Mouse (Mus musculus) CH12.LX (cell line): Measurements from ENCODE around the gene Zbtb6. TPM values are rescaled to one million over a fixed set of nuclear protein-coding genes. Genes with fewer than 3 reads are reported as not detected.

Source experiments
- DNase-seq: peaks from one replicate; pipeline ENCODE4 v3.0.0-alpha.2; 2013; ENCODE audit errors: extremely low read depth
- H3K27ac ChIP-seq: 2 replicates; pipeline ENCODE4 v1.5.1; 2012; ENCODE audit warnings: low read depth, mild to moderate bottlenecking, control low read depth, moderate library complexity; ENCODE audit not compliant: insufficient read depth
- H3K27me3 ChIP-seq: replicated peaks from 2 replicates; pipeline ENCODE3; 2012; ENCODE audit warnings: inconsistent platforms
- H3K36me3 ChIP-seq, 2 experiments: replicated peaks in 1 of 2; 2 replicates each; pipeline versions ENCODE3 to v1.6.1; 2012; ENCODE audit warnings: inconsistent platforms in 1 of 2, low read length in 1 of 2, mild to moderate bottlenecking in 1 of 2, mixed read lengths in 1 of 2, moderate library complexity in 1 of 2; ENCODE audit not compliant: control insufficient read depth in 1 of 2, insufficient read depth in 1 of 2
- H3K4me1 ChIP-seq, 2 experiments: 2 replicates each; pipeline ENCODE4 v1.6.1; 2012; ENCODE audit warnings: inconsistent platforms in 1 of 2, moderate library complexity in 1 of 2; ENCODE audit not compliant: insufficient read depth in 2 of 2, control insufficient read depth in 1 of 2
- H3K4me2 ChIP-seq: 2 replicates; pipeline ENCODE4 v1.6.1; 2012; ENCODE audit warnings: low read depth, mild to moderate bottlenecking, control low read depth; ENCODE audit not compliant: poor library complexity, insufficient read depth, severe bottlenecking
- H3K4me3 ChIP-seq, 3 experiments: fragments of 150-350 bp in 1 of 3; sonication (generic) in 1 of 3; replicated peaks in 1 of 3; 2 replicates each; pipeline versions ENCODE3 to v1.5.1; 2011 to 2012; ENCODE audit warnings: low read depth in 2 of 3, low read length in 2 of 3, mild to moderate bottlenecking in 2 of 3, moderate library complexity in 2 of 3, control low read depth in 1 of 3, improper control_type of control experiment in 1 of 3, inconsistent platforms in 1 of 3, mixed read lengths in 1 of 3; ENCODE audit not compliant: poor library complexity in 1 of 3
- H3K79me2 ChIP-seq: replicated peaks from 2 replicates; pipeline ENCODE4 v1.6.1; 2012; ENCODE audit warnings: mild to moderate bottlenecking, moderate library complexity; ENCODE audit not compliant: control insufficient read depth, poor library complexity, insufficient read depth, severe bottlenecking; ENCODE audit errors: extremely low read depth
- H3K9ac ChIP-seq: 2 replicates; pipeline ENCODE4 v1.6.1; 2012; ENCODE audit warnings: low read depth, mild to moderate bottlenecking, control low read depth, moderate library complexity; ENCODE audit not compliant: insufficient read depth
- H3K9me3 ChIP-seq: replicated peaks from 2 replicates; pipeline ENCODE3; 2012; ENCODE audit warnings: low read length, inconsistent platforms, mixed read lengths
- BHLHE40 ChIP-seq: IDR thresholded peaks from 2 replicates; pipeline ENCODE4 v1.6.1; 2011; ENCODE audit warnings: mild to moderate bottlenecking, low read depth, low read length, improper control_type of control experiment
- CHD1 ChIP-seq: IDR thresholded peaks from 2 replicates; pipeline ENCODE4 v1.6.1; 2012; ENCODE audit warnings: low read depth, low read length, improper control_type of control experiment, inconsistent platforms
- CTCF ChIP-seq, 2 experiments: IDR thresholded peaks in 1 of 2; conservative IDR thresholded peaks in 1 of 2; 2 replicates each; pipeline ENCODE4 v1.5.1; 2011 to 2012; ENCODE audit warnings: low read depth in 2 of 2, low read length in 2 of 2, improper control_type of control experiment in 1 of 2, inconsistent platforms in 1 of 2, mild to moderate bottlenecking in 1 of 2, moderate library complexity in 1 of 2
- E2F4 ChIP-seq: IDR thresholded peaks from 2 replicates; pipeline ENCODE4 v1.6.1; 2011; ENCODE audit warnings: low read depth, low read length, improper control_type of control experiment; ENCODE audit not compliant: insufficient replicate concordance
- ETS1 ChIP-seq: conservative IDR thresholded peaks from 2 replicates; pipeline ENCODE4 v1.6.1; 2012; ENCODE audit warnings: low read depth, mild to moderate bottlenecking, inconsistent platforms, low read length, improper control_type of control experiment, moderate library complexity
- GABPA ChIP-seq: IDR thresholded peaks from 2 replicates; pipeline ENCODE4 v1.6.1; 2012; ENCODE audit warnings: low read depth, low read length, improper control_type of control experiment, inconsistent platforms; ENCODE audit not compliant: insufficient replicate concordance
- JUN ChIP-seq: IDR thresholded peaks from 2 replicates; pipeline ENCODE4 v1.6.1; 2011; ENCODE audit warnings: low read depth, mild to moderate bottlenecking, low read length, improper control_type of control experiment, moderate library complexity; ENCODE audit not compliant: insufficient read depth
- JUND ChIP-seq: conservative IDR thresholded peaks from 2 replicates; pipeline ENCODE4 v1.6.1; 2011; ENCODE audit warnings: low read depth, low read length, improper control_type of control experiment
- MAFK ChIP-seq: IDR thresholded peaks from 2 replicates; pipeline ENCODE4 v1.6.1; 2011; ENCODE audit warnings: low read length, improper control_type of control experiment; ENCODE audit not compliant: insufficient replicate concordance
- MAX ChIP-seq: IDR thresholded peaks from 2 replicates; pipeline ENCODE4 v1.6.1; 2011; ENCODE audit warnings: low read length, improper control_type of control experiment
- MEF2A ChIP-seq: IDR thresholded peaks from 2 replicates; pipeline ENCODE4 v1.6.1; 2014; ENCODE audit warnings: low read depth, mild to moderate bottlenecking, inconsistent platforms, low read length, improper control_type of control experiment, borderline replicate concordance
- NRF1 ChIP-seq: IDR thresholded peaks from 2 replicates; pipeline ENCODE4 v1.6.1; 2014; ENCODE audit warnings: low read depth, mild to moderate bottlenecking, inconsistent platforms, low read length, improper control_type of control experiment, moderate library complexity
- PAX5 ChIP-seq: IDR thresholded peaks from 2 replicates; pipeline ENCODE4 v1.6.1; 2012; ENCODE audit warnings: low read length, inconsistent platforms, mixed read lengths
- POLR2A ChIP-seq: IDR thresholded peaks from 2 replicates; pipeline ENCODE4 v1.6.1; 2011; ENCODE audit warnings: low read depth, mild to moderate bottlenecking, improper control_type of control experiment, low read length
- POLR2AphosphoS2 ChIP-seq: IDR thresholded peaks from 2 replicates; pipeline ENCODE4 v1.6.1; 2011; ENCODE audit warnings: low read depth, low read length, improper control_type of control experiment
- RAD21 ChIP-seq: IDR thresholded peaks from 2 replicates; pipeline ENCODE4 v1.6.1; 2011; ENCODE audit warnings: low read depth, mild to moderate bottlenecking, low read length, improper control_type of control experiment, moderate library complexity
- TCF12 ChIP-seq: IDR thresholded peaks from 2 replicates; pipeline ENCODE4 v1.6.1; 2014; ENCODE audit warnings: low read depth, mild to moderate bottlenecking, inconsistent platforms, low read length, improper control_type of control experiment
- USF2 ChIP-seq: conservative IDR thresholded peaks from 2 replicates; pipeline ENCODE4 v1.6.1; 2011; ENCODE audit warnings: low read depth, low read length, improper control_type of control experiment
- ZC3H11A ChIP-seq: IDR thresholded peaks from 2 replicates; pipeline ENCODE4 v1.6.1; 2012; ENCODE audit warnings: low read depth, mild to moderate bottlenecking, inconsistent platforms, low read length, improper control_type of control experiment
- ZKSCAN1 ChIP-seq: IDR thresholded peaks from 2 replicates; pipeline ENCODE4 v1.6.1; 2012; ENCODE audit warnings: low read depth, inconsistent platforms, low read length, improper control_type of control experiment, borderline replicate concordance
- dilution Hi-C: fragments of 300-500 bp; cut with MboI; formaldehyde crosslinking; loops from 2 replicates; pipeline ENCODE4 v1.14.3; 2020; ENCODE audit warnings: low sequenced_read_pairs; ENCODE audit not compliant: extremely low pct_unique_long_range_greater_than_20kb, extremely low pct_ligation_motif_present
- in situ Hi-C: fragments of 300-500 bp; cut with MboI; formaldehyde crosslinking; loops from 3 replicates; pipeline ENCODE4 v1.14.3; 2019; ENCODE audit warnings: low sequenced_read_pairs, low pct_ligation_motif_present, low pct_unique_long_range_greater_than_20kb, mixed read lengths
- polyA plus RNA-seq: library from polyadenylated mRNA; unstranded; fragments of >175 nt; gene quantifications from 2 replicates; pipeline ENCODE4 v1.2.1, GENCODE M21; 2012; ENCODE audit warnings: low read depth; ENCODE audit not compliant: insufficient read length
- total RNA-seq, 2 experiments: library from RNA; depleted of rRNA; stranded (reverse); fragments of 300-350 nt in 1 of 2; fragments of >200 nt in 1 of 2; gene quantifications; 2 replicates each; pipeline ENCODE4 v1.2.3; 2012 to 2014

Gene Zbtb6
- total and polyA plus RNA-seq, 3 experiments = 6.7 to 23.3 (median 9.2) TPM

DNA sequence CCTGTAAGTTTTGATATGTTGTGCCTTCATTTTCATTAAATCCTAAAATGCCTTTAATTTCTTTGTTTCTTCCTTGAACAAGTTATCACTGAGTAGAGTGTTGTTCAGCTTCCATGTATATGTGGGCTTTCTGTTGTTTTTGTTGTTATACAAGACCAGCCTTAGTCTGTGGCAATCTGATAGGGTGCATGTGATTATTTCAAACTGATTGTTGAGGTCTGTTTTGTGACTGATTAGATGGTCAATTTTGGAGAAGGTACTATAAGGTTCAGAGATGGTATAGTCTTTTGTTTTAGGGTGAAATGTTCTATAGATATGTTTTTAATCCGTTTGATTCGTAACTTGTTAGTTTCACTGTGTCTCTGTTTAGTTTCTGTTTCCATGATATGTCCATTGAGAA is 37.1 kb upstream of the Zbtb6 start:
- in situ Hi-C loops = no loop called here
- no peaks in the 10 kb centered on the region for H3K27me3 ChIP-seq
- H3K79me2 ChIP-seq = no peaks in the 10 kb centered on the region; the same call in 1 of the 2 replicates
- TF ChIP-seq CTCF (conservative IDR thresholded peaks at IDR 0.05 in 1 of 2, IDR thresholded peaks at IDR 0.05 in 1 of 2; ENCODE audit: low read depth in 2 of 2, low read length in 2 of 2) = no peak
- TF ChIP-seq BHLHE40 = no peak
- TF ChIP-seq POLR2AphosphoS2 = no peak
- no peak for TF ChIP-seq MEF2A
- TF ChIP-seq JUN = no peak
- TF ChIP-seq GABPA = no peak
- TF ChIP-seq PAX5 = no peak
- TF ChIP-seq RAD21 = no peak
- no peak for TF ChIP-seq ZKSCAN1
- TF ChIP-seq USF2 = no peak
- no peak for TF ChIP-seq ZC3H11A
- TF ChIP-seq TCF12 = no peak
- TF ChIP-seq MAX = no peak
- TF ChIP-seq, all 38 proteins: peak for 0
- no peaks in the 10 kb centered on the region for H3K4me1 ChIP-seq
- H3K4me3 ChIP-seq = no peak overlapping the region
- peaks cover 35 to 39% of the 10 kb centered on the region in 2 experiments for H3K36me3 ChIP-seq
- dilution Hi-C loops = no loop called here
- H3K4me2 ChIP-seq = no peak overlapping the region
- H3K27ac ChIP-seq = no peak overlapping the region
- H3K9me3 ChIP-seq = no peaks in the 10 kb centered on the region
- DNase-seq = no peak
- no peak overlapping the region for H3K9ac ChIP-seq

DNA sequence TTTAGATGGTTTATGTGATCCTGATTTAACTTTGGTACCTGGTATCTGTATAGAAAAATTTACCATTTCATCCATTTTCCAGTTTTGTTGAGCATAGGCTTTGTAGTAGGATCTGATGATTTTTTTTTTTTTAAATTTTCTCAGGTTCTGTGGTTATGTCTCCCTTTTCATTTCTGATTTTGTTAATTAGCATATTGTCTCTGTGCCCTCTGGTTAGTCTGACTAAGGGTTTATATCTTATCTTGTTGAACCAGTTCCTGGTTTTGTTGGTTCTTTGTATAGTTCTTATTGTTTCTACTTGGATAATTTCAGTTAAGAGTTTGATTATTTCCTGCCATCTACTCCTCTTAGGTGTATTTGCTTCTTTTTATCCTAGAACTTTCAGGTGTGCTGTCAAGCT is 36.6 kb upstream of the Zbtb6 start:
- Histone ChIP-seq H3K4me2 (no peak overlapping the region), H3K4me1 (no peaks in the 10 kb centered on the region), H3K4me3 (no peak overlapping the region), H3K9me3 (no peaks in the 10 kb centered on the region), H3K27ac (no peak overlapping the region), H3K79me2 (no peaks in the 10 kb centered on the region; the same call in 1 of the 2 replicates), H3K36me3 (peaks cover 35 to 38% of the 10 kb centered on the region in 2 experiments), H3K9ac (no peak overlapping the region), H3K27me3 (no peaks in the 10 kb centered on the region)
- no peak for DNase-seq
- TF ChIP-seq BHLHE40 = no peak
- no peak for TF ChIP-seq GABPA
- TF ChIP-seq RAD21 = no peak
- TF ChIP-seq NRF1 = no peak
- TF ChIP-seq ETS1 = no peak
- no peak for TF ChIP-seq CHD1
- no peak for TF ChIP-seq JUND
- TF ChIP-seq E2F4 = no peak
- no peak for TF ChIP-seq MAFK
- TF ChIP-seq ZKSCAN1 = no peak
- no peak for TF ChIP-seq POLR2A
- dilution Hi-C loops (no loop called here), in situ Hi-C loops (loop anchor here (10.0 kb wide), 1 partner anchor 95 kb away; no protein-coding TSS in a partner anchor)
